Mouse (Mus musculus): ENCODE data around the gene Pou2f2.

- TF ChIP-seq POLR2A (IDR thresholded peaks at IDR 0.05; ENCODE audit: borderline replicate concordance, control insufficient read depth, low read depth, low read length) (no peak), CTCF (IDR thresholded peaks at IDR 0.05; ENCODE audit: control insufficient read depth, insufficient read depth, low read length) (no peak)
Observed at GRCm38 (mm10) chr7:25196107-25196506, 16.6 kb upstream of the Pou2f2 start.
